Mouse (Mus musculus) cortical plate, adult 2 months (tissue): ENCODE data around the gene Isy1. TPM values are rescaled to one million over a fixed set of nuclear protein-coding genes. Genes with fewer than 3 reads are reported as not detected.
A peak's percentile ranks its signal among the peaks of the same experiment; 100 is the strongest.

Experiments
- H3K27ac ChIP-seq: fragments of 200-500 bp; 2 replicates; pipeline ENCODE4 v1.5.1; 2012; ENCODE audit warnings: low read length, control low read depth, inconsistent platforms; ENCODE audit not compliant: insufficient read depth
- H3K4me1 ChIP-seq: fragments of 200-500 bp; 2 replicates; pipeline ENCODE4 v1.6.1; 2011; ENCODE audit warnings: low read length; ENCODE audit not compliant: control insufficient read depth, insufficient read depth
- H3K4me3 ChIP-seq: fragments of 200-500 bp; 2 replicates; pipeline ENCODE4 v1.5.1; 2011; ENCODE audit warnings: mild to moderate bottlenecking, low read length, control low read depth; ENCODE audit not compliant: insufficient read depth
- CTCF ChIP-seq: fragments of 200-500 bp; IDR thresholded peaks from 2 replicates; pipeline ENCODE4 v1.5.1; 2011; ENCODE audit warnings: mild to moderate bottlenecking, control low read depth, low read length; ENCODE audit not compliant: insufficient read depth; ENCODE audit errors: extremely low read depth
- POLR2A ChIP-seq: fragments of 200-500 bp; IDR thresholded peaks from 2 replicates; pipeline ENCODE4 v1.6.1; 2011; ENCODE audit warnings: mild to moderate bottlenecking, low read length, control low read depth; ENCODE audit not compliant: insufficient read depth; ENCODE audit errors: extremely low read depth
- polyA plus RNA-seq: library from polyadenylated mRNA; depleted of rRNA; stranded (reverse); fragments of >200 nt; gene quantifications from 2 replicates; pipeline ENCODE4 v1.2.3, GENCODE M21; 2012

Gene Isy1
- polyA plus RNA-seq, 1 experiment: 25.1 TPM

- no peak within 1 kb of the TSS for H3K27ac ChIP-seq
- TF ChIP-seq CTCF (no peak), POLR2A (no peak)
- H3K4me1 ChIP-seq: peaks cover 2% of the 10 kb centered on the region; the same call in 1 of the 2 replicates
- no peak within 1 kb of the TSS for H3K4me3 ChIP-seq
Observed at GRCm38 (mm10) chr6:87835695-87836094, 2.9 kb downstream of the Isy1 start, which contains the start of gene Gm45140. Gene Gm45140, minus strand, starts transcription at chr6:87835795.

DNA sequence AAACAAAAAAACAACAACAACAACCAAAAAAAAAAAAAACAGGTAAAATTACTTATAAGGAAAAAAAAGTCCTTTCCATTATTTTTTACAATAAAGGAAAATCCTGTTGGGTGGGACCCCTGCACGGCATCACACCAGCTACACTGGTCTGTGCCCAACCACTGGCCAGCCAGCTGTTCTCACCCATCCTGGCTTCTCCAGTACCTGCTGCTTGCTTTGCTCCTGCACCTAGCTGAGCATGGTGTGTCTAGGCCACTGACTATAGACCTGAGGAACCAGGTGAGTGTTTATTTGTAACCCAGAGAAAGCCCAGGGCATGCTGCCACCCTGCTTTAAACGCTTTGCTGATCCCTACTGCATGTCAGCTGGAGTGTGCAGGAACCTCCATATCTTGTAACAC is 18.2 kb downstream of the Isy1 start:
- TF ChIP-seq CTCF (no peak), POLR2A (no peak)
- Histone ChIP-seq H3K4me3 (no peak overlapping the region), H3K4me1 (no peaks in the 10 kb centered on the region), H3K27ac (no peak overlapping the region)

- TF ChIP-seq CTCF (no peak), POLR2A (no peak)
- no peak overlapping the region for H3K27ac ChIP-seq
- no peak overlapping the region for H3K4me3 ChIP-seq
- H3K4me1 ChIP-seq: peaks cover 6% of the 10 kb centered on the region; the same call in 1 of the 2 replicates
Observed at GRCm38 (mm10) chr6:87814486-87814885, 24.1 kb downstream of the Isy1 start.

GRCm38 (mm10) chr6:87812656-87813055 is 25.9 kb downstream of the Isy1 start:
- peaks cover 6% of the 10 kb centered on the region; the same call in 1 of the 2 replicates for H3K4me1 ChIP-seq
- TF ChIP-seq POLR2A: no peak
- TF ChIP-seq CTCF: no peak
- H3K27ac ChIP-seq: no peak overlapping the region
- H3K4me3 ChIP-seq: peak overlapping the region; percentile 70; the same call in 1 of the 2 replicates

DNA sequence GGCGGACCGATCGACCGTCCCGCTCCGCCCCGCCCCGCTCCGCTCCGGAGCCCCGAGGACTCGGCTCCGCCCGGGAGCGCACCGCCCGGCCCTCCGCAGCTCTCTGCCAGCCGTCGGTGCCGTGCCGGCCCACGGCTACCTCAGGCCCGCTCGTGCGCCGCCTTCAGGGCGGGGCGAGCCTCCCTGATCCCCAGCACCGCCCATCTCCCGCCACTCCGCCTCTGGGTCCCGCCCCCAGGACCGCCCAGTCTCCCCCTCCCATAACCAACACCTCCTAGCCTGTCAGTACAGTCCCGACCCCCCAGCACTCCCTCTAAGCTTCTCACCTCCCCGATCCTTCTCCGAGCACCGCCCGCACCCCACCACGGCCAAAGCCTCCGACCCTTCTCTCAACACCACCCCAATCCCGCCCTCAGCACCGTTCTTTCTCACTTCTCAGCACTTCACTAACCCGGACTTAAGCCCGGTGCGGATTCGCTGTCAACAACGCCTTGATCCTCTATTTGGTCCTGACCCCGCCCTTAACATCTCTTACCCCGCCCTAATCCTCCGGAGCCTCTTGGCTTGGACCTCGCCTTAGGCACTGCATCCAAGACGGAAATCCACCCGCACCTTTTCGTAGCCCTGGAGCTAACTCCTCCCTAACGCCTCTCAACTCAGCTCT is 26.8 kb downstream of the Isy1 start, which contains the start of gene Rab43:
Gene Rab43 (minus strand): TSS at position 490 of the 664 bp plus-strand sequence.
- H3K4me1 ChIP-seq: peaks cover 6% of the 10 kb centered on the region; the same call in 1 of the 2 replicates
- peak within 1 kb of the TSS; percentile 63 for H3K27ac ChIP-seq
- no peak for TF ChIP-seq CTCF
- TF ChIP-seq POLR2A: peak; percentile 59
- H3K4me3 ChIP-seq: peak within 1 kb of the TSS; percentile 70

- H3K4me3 ChIP-seq: peak overlapping the region; percentile 70
- TF ChIP-seq CTCF (no peak), POLR2A (no peak)
- peaks cover 6% of the 10 kb centered on the region; the same call in 1 of the 2 replicates for H3K4me1 ChIP-seq
- H3K27ac ChIP-seq: peak overlapping the region; percentile 63
Observed at GRCm38 (mm10) chr6:87810713-87811669, 27.6 kb downstream of the Isy1 start.

DNA sequence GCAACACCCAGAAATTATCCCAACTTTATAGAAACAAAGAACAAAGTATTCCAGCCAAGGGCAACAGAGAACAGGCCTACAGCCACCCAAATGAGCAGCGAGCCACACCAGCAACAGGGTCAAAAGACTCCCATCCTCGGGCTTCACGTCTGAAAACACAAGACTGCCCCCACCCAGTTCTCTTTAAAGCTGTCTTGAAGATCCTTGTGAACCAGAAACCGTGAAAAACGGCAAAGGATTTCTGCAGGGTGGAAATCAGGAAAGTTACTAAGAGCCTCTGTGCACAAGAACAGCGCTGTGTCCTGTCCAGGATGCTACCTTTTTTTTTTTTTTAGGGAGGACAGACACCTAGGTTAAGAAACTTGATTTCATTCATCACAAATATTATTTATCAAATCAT is 28.3 kb downstream of the Isy1 start:
- no peak for TF ChIP-seq CTCF
- TF ChIP-seq POLR2A: no peak
- H3K4me3 ChIP-seq: peak overlapping the region; percentile 70; the same call in 1 of the 2 replicates
- H3K4me1 ChIP-seq: peaks cover 6% of the 10 kb centered on the region; the same call in 1 of the 2 replicates
- H3K27ac ChIP-seq: no peak overlapping the region

- H3K4me3 ChIP-seq: no peak overlapping the region; the same call in 1 of the 2 replicates
- TF ChIP-seq CTCF (no peak), POLR2A (no peak)
- H3K4me1 ChIP-seq: peaks cover 6% of the 10 kb centered on the region; the same call in 1 of the 2 replicates
- H3K27ac ChIP-seq: no peak overlapping the region
Observed at GRCm38 (mm10) chr6:87809651-87810161, 28.9 kb downstream of the Isy1 start.

DNA sequence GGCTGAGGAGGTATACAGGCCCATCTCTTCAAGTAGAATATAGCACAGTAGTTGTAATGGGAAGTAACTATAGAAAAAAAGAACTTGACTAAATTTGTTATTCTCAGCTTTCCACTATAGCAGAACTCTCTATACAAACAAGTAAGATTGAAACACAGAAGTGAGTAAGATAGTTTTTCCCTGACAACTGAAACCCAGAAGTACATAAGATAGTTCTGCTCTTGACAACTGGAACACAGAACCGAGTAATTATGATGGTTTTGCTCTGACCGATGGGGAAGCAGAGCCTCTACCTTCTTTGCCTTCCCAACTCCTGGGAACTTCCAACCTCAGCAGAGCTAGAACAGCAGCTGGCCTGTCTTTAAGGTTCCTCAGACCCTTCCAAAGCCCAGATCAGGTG is 29.5 kb downstream of the Isy1 start:
- Histone ChIP-seq H3K27ac (no peak overlapping the region), H3K4me3 (no peak overlapping the region), H3K4me1 (peaks cover 6% of the 10 kb centered on the region; the same call in 1 of the 2 replicates)
- TF ChIP-seq CTCF (no peak), POLR2A (no peak)
